Mouse (Mus musculus): Measurements from ENCODE around the gene Arl1.

DNA sequence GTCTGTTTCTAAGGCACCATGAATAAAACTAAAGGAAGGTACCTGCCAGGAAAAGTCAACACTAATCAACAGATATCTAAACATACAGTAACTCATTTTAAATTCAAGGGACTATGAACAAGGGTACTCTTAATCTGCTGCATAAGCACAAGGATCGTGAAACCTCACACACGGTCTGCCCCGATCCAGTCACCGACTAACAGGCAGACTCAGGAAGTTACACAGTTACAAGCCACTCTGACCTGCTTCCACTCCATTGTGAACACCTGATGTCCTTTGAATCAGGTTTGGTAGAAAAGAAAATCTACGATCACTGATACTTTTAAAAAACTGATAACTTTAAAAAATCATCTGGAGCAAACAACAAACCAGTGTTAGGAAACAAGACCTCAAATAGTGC lies 53.3 kb downstream of the Arl1 start:
- TF ChIP-seq CTCF (IDR thresholded peaks at IDR 0.05) (no peak), EP300 (IDR thresholded peaks at IDR 0.05) (no peak)

Data from lung, postnatal 0 days (tissue).